Mouse (Mus musculus): ENCODE measurements around the gene Aldh1l1. TPM values are rescaled to one million over a fixed set of nuclear protein-coding genes. Genes with fewer than 3 reads are reported as not detected.

Gene Aldh1l1
- total and polyA plus RNA-seq, 3 experiments = 0.05 TPM; not detected in 2

GRCm38 (mm10) chr6:90452603-90453002, 33.6 kb upstream of the Aldh1l1 start:
- DNase-seq (ENCODE audit: low spot score) (no peak), ATAC-seq (ENCODE audit: extremely low read depth, insufficient number of reproducible peaks, low FRiP score, poor library complexity, severe bottlenecking) (no peak)
- Histone ChIP-seq H3K36me3 (replicated peaks) (no peaks in the 10 kb centered on the region), H3K27me3 (ENCODE audit: insufficient read depth, low read length) (peaks cover 38% of the 10 kb centered on the region), H3K4me3 (ENCODE audit: low read depth, low read length) (no peak overlapping the region), H3K9me3 (replicated peaks) (no peaks in the 10 kb centered on the region), H3K4me1 (ENCODE audit: insufficient read depth, low read depth, low read length) (no peaks in the 10 kb centered on the region)
- no peak for TF ChIP-seq GATA1 (IDR thresholded peaks at IDR 0.05; ENCODE audit: borderline replicate concordance, low read length)
- TF ChIP-seq CTCF (IDR thresholded peaks at IDR 0.05; ENCODE audit: low read depth, low read length) = no peak

GRCm38 (mm10) chr6:90453751-90454150, 32.5 kb upstream of the Aldh1l1 start:
- H3K27me3 ChIP-seq (ENCODE audit: insufficient read depth, low read length) = peaks cover 33% of the 10 kb centered on the region
- no peak for ATAC-seq (ENCODE audit: extremely low read depth, insufficient number of reproducible peaks, low FRiP score, poor library complexity, severe bottlenecking)

DNA sequence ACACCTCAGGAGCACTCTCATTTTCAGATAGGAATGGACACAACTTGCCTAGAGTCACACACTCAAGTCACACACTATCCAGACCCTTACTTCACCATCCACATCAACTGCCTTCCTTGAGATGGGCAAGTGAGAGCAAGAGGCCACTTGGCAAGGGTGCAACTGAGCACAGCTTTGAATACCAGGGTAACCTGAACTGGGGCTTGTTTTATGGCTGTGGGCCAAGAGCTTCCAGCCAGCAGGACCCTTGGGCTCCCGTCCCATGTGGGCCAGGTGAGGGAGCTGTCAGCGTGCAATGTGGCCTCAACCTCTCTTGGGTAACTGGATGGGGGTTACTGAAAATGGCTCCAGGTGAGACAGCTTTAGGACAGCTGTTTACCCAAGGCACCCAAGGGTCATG, 28.8 kb upstream of the Aldh1l1 start:
- no peak for ATAC-seq (ENCODE audit: extremely low read depth, insufficient number of reproducible peaks, low FRiP score, poor library complexity, severe bottlenecking)
- H3K36me3 ChIP-seq (replicated peaks) = no peaks in the 10 kb centered on the region
- H3K27me3 ChIP-seq (ENCODE audit: insufficient read depth, low read length) = peaks cover 19% of the 10 kb centered on the region
- TF ChIP-seq GATA1 (IDR thresholded peaks at IDR 0.05; ENCODE audit: borderline replicate concordance, low read length) (no peak), GATA2 (IDR thresholded peaks at IDR 0.05; ENCODE audit: borderline replicate concordance, low read depth, low read length) (no peak), TAL1 (conservative IDR thresholded peaks at IDR 0.05; ENCODE audit: low read depth, low read length) (no peak), CTCF (IDR thresholded peaks at IDR 0.05; ENCODE audit: low read depth, low read length) (no peak), POLR2AphosphoS5 (IDR thresholded peaks at IDR 0.05; ENCODE audit: insufficient replicate concordance, low read depth, low read length) (no peak)
- no peaks in the 10 kb centered on the region for H3K4me1 ChIP-seq (ENCODE audit: insufficient read depth, low read depth, low read length)
- H3K9me3 ChIP-seq (replicated peaks) = peaks cover under 1% of the 10 kb centered on the region; the same call in 1 of the 2 replicates
- no peak for DNase-seq (ENCODE audit: low spot score)
- no peak overlapping the region for H3K4me3 ChIP-seq (ENCODE audit: low read depth, low read length)

More at GRCm38 (mm10) chr6:90453751-90454150, 32.5 kb upstream of the Aldh1l1 start:
- no peak for TF ChIP-seq GATA1 (IDR thresholded peaks at IDR 0.05; ENCODE audit: borderline replicate concordance, low read length)
- no peak for TF ChIP-seq GATA2 (IDR thresholded peaks at IDR 0.05; ENCODE audit: borderline replicate concordance, low read depth, low read length)
- TF ChIP-seq POLR2AphosphoS5 (IDR thresholded peaks at IDR 0.05; ENCODE audit: insufficient replicate concordance, low read depth, low read length) = no peak
- no peak for TF ChIP-seq CTCF (IDR thresholded peaks at IDR 0.05; ENCODE audit: low read depth, low read length)
- no peak for TF ChIP-seq TAL1 (conservative IDR thresholded peaks at IDR 0.05; ENCODE audit: low read depth, low read length)
- no peak overlapping the region for H3K4me3 ChIP-seq (ENCODE audit: low read depth, low read length)
- no peaks in the 10 kb centered on the region for H3K36me3 ChIP-seq (replicated peaks)
- H3K9me3 ChIP-seq (replicated peaks) = no peaks in the 10 kb centered on the region
- no peaks in the 10 kb centered on the region for H3K4me1 ChIP-seq (ENCODE audit: insufficient read depth, low read depth, low read length)
- no peak for DNase-seq (ENCODE audit: low spot score)

GRCm38 (mm10) chr6:90461181-90461580, 25.0 kb upstream of the Aldh1l1 start:
- no peaks in the 10 kb centered on the region for H3K4me1 ChIP-seq (ENCODE audit: insufficient read depth, low read depth, low read length)
- ATAC-seq (ENCODE audit: extremely low read depth, insufficient number of reproducible peaks, low FRiP score, poor library complexity, severe bottlenecking) (no peak), DNase-seq (ENCODE audit: low spot score) (no peak)
- H3K27me3 ChIP-seq (ENCODE audit: insufficient read depth, low read length) = peaks cover 21% of the 10 kb centered on the region
- H3K9me3 ChIP-seq (replicated peaks) = peaks cover 9% of the 10 kb centered on the region
- H3K36me3 ChIP-seq (replicated peaks) = no peaks in the 10 kb centered on the region
- TF ChIP-seq CTCF (IDR thresholded peaks at IDR 0.05; ENCODE audit: low read depth, low read length) (no peak), GATA1 (IDR thresholded peaks at IDR 0.05; ENCODE audit: borderline replicate concordance, low read length) (no peak), TAL1 (conservative IDR thresholded peaks at IDR 0.05; ENCODE audit: low read depth, low read length) (no peak), POLR2AphosphoS5 (IDR thresholded peaks at IDR 0.05; ENCODE audit: insufficient replicate concordance, low read depth, low read length) (no peak), GATA2 (IDR thresholded peaks at IDR 0.05; ENCODE audit: borderline replicate concordance, low read depth, low read length) (no peak)
- no peak overlapping the region for H3K4me3 ChIP-seq (ENCODE audit: low read depth, low read length)

- Histone ChIP-seq H3K9me3 (replicated peaks) (peaks cover 9% of the 10 kb centered on the region), H3K36me3 (replicated peaks) (no peaks in the 10 kb centered on the region), H3K4me3 (ENCODE audit: low read depth, low read length) (no peak overlapping the region), H3K4me1 (ENCODE audit: insufficient read depth, low read depth, low read length) (no peaks in the 10 kb centered on the region), H3K27me3 (ENCODE audit: insufficient read depth, low read length) (peaks cover 21% of the 10 kb centered on the region)
- no peak for DNase-seq (ENCODE audit: low spot score)
- ATAC-seq (ENCODE audit: extremely low read depth, insufficient number of reproducible peaks, low FRiP score, poor library complexity, severe bottlenecking) = no peak
- no peak for TF ChIP-seq TAL1 (conservative IDR thresholded peaks at IDR 0.05; ENCODE audit: low read depth, low read length)
- TF ChIP-seq GATA2 (IDR thresholded peaks at IDR 0.05; ENCODE audit: borderline replicate concordance, low read depth, low read length) = no peak
- TF ChIP-seq GATA1 (IDR thresholded peaks at IDR 0.05; ENCODE audit: borderline replicate concordance, low read length) = no peak
- TF ChIP-seq POLR2AphosphoS5 (IDR thresholded peaks at IDR 0.05; ENCODE audit: insufficient replicate concordance, low read depth, low read length) = no peak
- no peak for TF ChIP-seq CTCF (IDR thresholded peaks at IDR 0.05; ENCODE audit: low read depth, low read length)
These were observed 24.5 kb upstream of the Aldh1l1 start for GRCm38 (mm10) chr6:90461771-90462170.

DNA sequence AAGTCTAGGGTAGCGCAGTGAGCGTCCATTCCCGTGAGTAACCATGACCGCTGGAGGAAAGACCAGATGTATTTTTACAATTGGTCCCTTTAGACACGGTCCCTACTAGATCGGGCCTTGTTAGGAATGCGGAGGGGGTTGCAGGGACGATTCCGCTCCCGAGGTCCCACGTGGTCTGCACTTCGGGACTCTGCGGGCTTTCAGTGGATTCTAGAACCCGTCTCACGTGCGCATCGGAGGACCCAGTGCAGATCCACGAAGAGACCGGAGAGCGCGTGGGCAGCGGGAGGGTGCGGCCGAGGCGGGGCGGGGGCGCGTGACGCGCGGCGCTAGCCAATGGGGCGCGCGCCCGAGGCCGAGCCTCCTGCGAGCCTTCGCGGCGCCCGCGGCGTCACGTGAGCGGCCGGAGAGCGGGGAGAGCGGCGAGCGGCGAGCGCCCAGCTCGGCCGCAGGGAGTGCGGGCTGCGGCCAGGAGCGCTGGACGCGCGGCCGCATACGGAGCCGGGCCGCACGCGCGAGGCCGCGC, 24.0 kb upstream of the Aldh1l1 start, which contains the start of gene Klf15:
TSS of gene Klf15 (plus strand) at position 396 of the 526 bp plus-strand sequence.
- Histone ChIP-seq H3K9me3 (replicated peaks) (peaks cover 9% of the 10 kb centered on the region), H3K4me3 (ENCODE audit: low read depth, low read length) (peak within 1 kb of the TSS; percentile 20; the same call in 1 of the 2 replicates), H3K27me3 (ENCODE audit: insufficient read depth, low read length) (peaks cover 17% of the 10 kb centered on the region), H3K36me3 (replicated peaks) (no peaks in the 10 kb centered on the region), H3K4me1 (ENCODE audit: insufficient read depth, low read depth, low read length) (no peaks in the 10 kb centered on the region)
- ATAC-seq (ENCODE audit: extremely low read depth, insufficient number of reproducible peaks, low FRiP score, poor library complexity, severe bottlenecking) = no peak
- TF ChIP-seq GATA2 (IDR thresholded peaks at IDR 0.05; ENCODE audit: borderline replicate concordance, low read depth, low read length) = no peak
- TF ChIP-seq TAL1 (conservative IDR thresholded peaks at IDR 0.05; ENCODE audit: low read depth, low read length) = no peak
- no peak for TF ChIP-seq GATA1 (IDR thresholded peaks at IDR 0.05; ENCODE audit: borderline replicate concordance, low read length)
- TF ChIP-seq POLR2AphosphoS5 (IDR thresholded peaks at IDR 0.05; ENCODE audit: insufficient replicate concordance, low read depth, low read length) = no peak
- no peak for TF ChIP-seq CTCF (IDR thresholded peaks at IDR 0.05; ENCODE audit: low read depth, low read length)
- no peak for DNase-seq (ENCODE audit: low spot score)

Data from G1E (cell line).